Mouse (Mus musculus) thymus, postnatal 10 days (tissue): ENCODE measurements at regions not wholly inside any gene's neighbourhood (a gene's known extent, or its start where the extent isn't known, plus 50 kb on each side); places are given as distances from the start of the nearest gene placed in this dataset.

Source experiments
- DNase-seq, 2 experiments: peaks; one replicate each; pipeline ENCODE4 v3.0.0; 2021; ENCODE audit warnings: low spot score in 2 of 2

GRCm38 (mm10) chr6:91573487-91573886 lies 57.8 kb downstream of the Lsm3 start:
- DNase-seq, result no peak

- no peak for DNase-seq
Measured at GRCm38 (mm10) chr6:91574414-91574813, 58.7 kb downstream of the Lsm3 start.

GRCm38 (mm10) chr6:91575662-91576364 lies 60.1 kb downstream of the Lsm3 start:
- DNase-seq, result peak; percentile 28 to 71

- DNase-seq, result no peak
Measured at GRCm38 (mm10) chr6:91576906-91577305, 61.2 kb downstream of the Lsm3 start.

GRCm38 (mm10) chr6:91579666-91580065 lies 63.9 kb downstream of the Lsm3 start:
- no peak for DNase-seq

- no peak for DNase-seq
Measured at GRCm38 (mm10) chr6:91580607-91581006, 64.9 kb downstream of the Lsm3 start.

- no peak for DNase-seq
Measured at GRCm38 (mm10) chr6:91582338-91582737, 66.6 kb downstream of the Lsm3 start.

GRCm38 (mm10) chr6:91583346-91583745 lies 67.6 kb downstream of the Lsm3 start:
- DNase-seq, result no peak

GRCm38 (mm10) chr6:91585543-91585942 lies 69.8 kb downstream of the Lsm3 start:
- no peak for DNase-seq

GRCm38 (mm10) chr6:91589181-91589580 lies 73.5 kb downstream of the Lsm3 start:
- no peak for DNase-seq

- no peak for DNase-seq
Measured at GRCm38 (mm10) chr6:91590395-91590794, 74.7 kb downstream of the Lsm3 start.

GRCm38 (mm10) chr6:91590806-91591571 lies 75.3 kb downstream of the Lsm3 start:
- DNase-seq, result no peak

GRCm38 (mm10) chr6:91592651-91593050 lies 76.9 kb downstream of the Lsm3 start:
- DNase-seq, result no peak

GRCm38 (mm10) chr6:91598942-91599341 lies 83.2 kb downstream of the Lsm3 start:
- DNase-seq, result no peak

GRCm38 (mm10) chr6:91600116-91600515 lies 83.7 kb upstream of the Slc6a6 start:
- DNase-seq, result no peak

- no peak for DNase-seq
Measured at GRCm38 (mm10) chr6:91606634-91607215, 77.1 kb upstream of the Slc6a6 start.

- no peak for DNase-seq
Measured at GRCm38 (mm10) chr6:91607613-91608272, 76.1 kb upstream of the Slc6a6 start.

GRCm38 (mm10) chr6:91609671-91610070 lies 74.2 kb upstream of the Slc6a6 start:
- no peak for DNase-seq

GRCm38 (mm10) chr6:91615022-91615421 lies 68.8 kb upstream of the Slc6a6 start:
- DNase-seq, result no peak

- no peak for DNase-seq
Measured at GRCm38 (mm10) chr6:91616541-91616940, 67.3 kb upstream of the Slc6a6 start.

- DNase-seq, result peak; percentile 70 to 76
Measured at GRCm38 (mm10) chr6:91617031-91617596, 66.7 kb upstream of the Slc6a6 start.

- DNase-seq, result peak in 1 of 2 experiments; percentile 12
Measured at GRCm38 (mm10) chr6:91617685-91618084, 66.2 kb upstream of the Slc6a6 start.
